Mouse (Mus musculus): Measurements from ENCODE around the gene Dennd6a. TPM values are rescaled to one million over a fixed set of nuclear protein-coding genes. Genes with fewer than 3 reads are reported as not detected.
"Not testable (repeated sequence)": the region's sequence is repeated elsewhere in the genome, so short reads cannot be mapped to it uniquely, and the experiment has no call there.

The Dennd6a gene
- polyA plus RNA-seq, 1 experiment, result 21.1 TPM

- no peak for DNase-seq (ENCODE audit: low spot score)
Measured at GRCm38 (mm10) chr14:26639961-26640360, 66.3 kb downstream of the Dennd6a start.

- no peak for DNase-seq (ENCODE audit: low spot score)
Measured at GRCm38 (mm10) chr14:26643006-26643624, 69.5 kb downstream of the Dennd6a start.

- DNase-seq (ENCODE audit: low spot score), result no peak
Measured at GRCm38 (mm10) chr14:26645989-26646650, 72.5 kb downstream of the Dennd6a start.

- DNase-seq (ENCODE audit: low spot score), result no peak
Measured at GRCm38 (mm10) chr14:26647811-26648210, 74.2 kb downstream of the Dennd6a start.

- DNase-seq (ENCODE audit: low spot score), result no peak
Measured at GRCm38 (mm10) chr14:26651901-26652300, 78.2 kb downstream of the Dennd6a start.

- no peak for DNase-seq (ENCODE audit: low spot score)
Measured at GRCm38 (mm10) chr14:26658178-26658577, 84.5 kb downstream of the Dennd6a start.

GRCm38 (mm10) chr14:26660233-26660632, 86.6 kb downstream of the Dennd6a start:
- DNase-seq (ENCODE audit: low spot score), result no peak

- DNase-seq (ENCODE audit: low spot score), result no peak
Measured at GRCm38 (mm10) chr14:26662016-26662415, 88.4 kb downstream of the Dennd6a start.

- DNase-seq (ENCODE audit: low spot score), result no peak
Measured at GRCm38 (mm10) chr14:26662488-26662887, 88.8 kb downstream of the Dennd6a start.

- DNase-seq (ENCODE audit: low spot score), result no peak
Measured at GRCm38 (mm10) chr14:26663851-26664250, 90.2 kb downstream of the Dennd6a start.

GRCm38 (mm10) chr14:26667991-26668370, 94.3 kb downstream of the Dennd6a start:
- no peak for DNase-seq (ENCODE audit: low spot score)

- DNase-seq (ENCODE audit: low spot score), result no peak
Measured at GRCm38 (mm10) chr14:26668371-26669291, 95.0 kb downstream of the Dennd6a start.

GRCm38 (mm10) chr14:26669292-26670073, 95.8 kb downstream of the Dennd6a start, which contains the start of gene Pde12:
Pde12 (minus strand) TSS chr14:26669883.
- DNase-seq (ENCODE audit: low spot score), result peak; percentile 85

GRCm38 (mm10) chr14:26670964-26671363, 97.3 kb downstream of the Dennd6a start:
- DNase-seq (ENCODE audit: low spot score), result no peak

GRCm38 (mm10) chr14:26671870-26672615, 98.4 kb downstream of the Dennd6a start:
- not testable (repeated sequence) for DNase-seq (ENCODE audit: low spot score)

- not testable (repeated sequence) for DNase-seq (ENCODE audit: low spot score)
Measured at GRCm38 (mm10) chr14:26674476-26675169, 101.0 kb downstream of the Dennd6a start.

- no peak for DNase-seq (ENCODE audit: low spot score)
Measured at GRCm38 (mm10) chr14:26675371-26675770, 101.7 kb downstream of the Dennd6a start.

- no peak for DNase-seq (ENCODE audit: low spot score)
Measured at GRCm38 (mm10) chr14:26675791-26676190, 102.1 kb downstream of the Dennd6a start.
